Mouse (Mus musculus) retina, adult 2 months (tissue): ENCODE data around the gene Rassf8.

Experiments
- DNase-seq: peaks from one replicate; pipeline ENCODE4 v3.0.0-alpha.2; 2012; ENCODE audit warnings: low read depth, low spot score

The Rassf8 gene

GRCm38 (mm10) chr6:145861462-145862227, 115.1 kb downstream of the Rassf8 start:
- no peak for DNase-seq

GRCm38 (mm10) chr6:145862321-145862720, 115.8 kb downstream of the Rassf8 start:
- no peak for DNase-seq

GRCm38 (mm10) chr6:145862739-145863064, 116.2 kb downstream of the Rassf8 start:
- DNase-seq, result no peak

GRCm38 (mm10) chr6:145863065-145863971, 116.8 kb downstream of the Rassf8 start:
- peak; percentile 79 for DNase-seq

- no peak for DNase-seq
Observed at GRCm38 (mm10) chr6:145864171-145864570, 117.6 kb downstream of the Rassf8 start.

- peak; percentile 89 for DNase-seq
Observed at GRCm38 (mm10) chr6:145865289-145865885, 118.8 kb downstream of the Rassf8 start, which contains the start of gene Bhlhe41. Gene Bhlhe41, minus strand, starts transcription at chr6:145865558.

- DNase-seq, result peak; percentile 84
Observed at GRCm38 (mm10) chr6:145865886-145866851, 119.6 kb downstream of the Rassf8 start.

- DNase-seq, result no peak
Observed at GRCm38 (mm10) chr6:145867111-145867510, 120.6 kb downstream of the Rassf8 start.
